Mouse (Mus musculus): Measurements from ENCODE around the gene 4930519P11Rik. TPM values are rescaled to one million over a fixed set of nuclear protein-coding genes. Genes with fewer than 3 reads are reported as not detected.
A peak's percentile ranks its signal among the peaks of the same experiment; 100 is the strongest.

4930519P11Rik gene
- 0.43 TPM in 1 of 2 replicates, not detected in the other for polyA plus RNA-seq (2015; fragmentation: Nextera tagmentation; extraction: Ambion mirVana)

DNA sequence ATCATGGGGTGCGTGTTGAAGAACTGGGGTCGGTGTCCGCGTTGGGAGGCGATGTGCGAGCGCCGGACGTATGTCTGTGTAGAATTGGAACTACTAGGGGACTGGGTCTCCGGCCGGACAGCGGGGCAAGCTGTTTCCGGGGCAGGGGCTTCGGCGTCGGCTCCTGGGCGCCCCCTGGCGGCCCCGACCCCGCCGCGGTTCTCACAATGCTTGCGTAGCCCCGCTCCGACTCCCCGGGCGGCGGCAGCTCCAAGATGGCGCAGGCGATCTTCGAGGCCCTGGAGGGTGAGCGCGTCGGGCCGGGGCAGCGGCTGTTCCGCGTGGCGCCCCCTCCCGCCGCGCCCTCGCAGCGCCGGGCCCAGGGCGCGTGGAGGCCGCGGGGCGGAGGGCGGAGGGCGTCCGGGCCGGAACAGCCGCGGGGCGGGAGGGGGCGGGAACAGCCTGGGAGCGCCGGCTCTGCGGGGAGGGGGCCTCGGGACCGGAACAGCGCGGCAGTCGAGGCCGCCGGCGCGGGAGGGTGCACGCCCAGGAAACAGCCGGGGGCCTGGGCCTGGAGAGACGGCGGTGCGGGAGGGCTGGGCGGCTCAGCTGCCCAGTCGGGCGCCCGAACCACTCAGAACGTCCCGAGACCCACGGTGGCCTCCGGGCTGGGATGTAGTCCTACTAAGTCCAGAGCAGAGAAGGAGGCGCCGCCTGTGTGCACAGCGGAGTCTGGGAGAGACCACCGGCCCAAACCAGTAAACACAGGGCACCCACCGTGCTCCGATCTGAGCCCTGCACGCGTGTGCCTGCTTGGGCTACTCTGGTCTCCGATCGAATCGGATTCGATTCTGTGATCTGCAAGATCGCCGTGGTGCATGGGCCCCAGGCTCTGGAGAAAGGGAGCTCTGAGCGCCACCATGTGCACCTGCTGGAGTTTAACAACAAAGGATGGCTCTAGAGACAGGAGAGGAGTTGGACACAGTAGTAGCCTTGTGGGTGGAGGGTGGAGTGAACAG lies at the start of gene 4930519P11Rik, which contains the start of gene Zfp341:
TSS of gene 4930519P11Rik (minus strand) at position 320 of the 998 bp plus-strand sequence.
TSS of gene Zfp341 (plus strand) at position 180 of the 998 bp plus-strand sequence.
- 0 out of 2 replicates have a peak, but pooled peaks cover 2% of the 10 kb centered on the region for H3K27me3 ChIP-seq
- H3K4me1 ChIP-seq: peaks cover 12% of the 10 kb centered on the region
- peak within 1 kb of the TSS; percentile 80 for H3K9ac ChIP-seq
- H3K36me3 ChIP-seq: no peaks in the 10 kb centered on the region
- H3K4me3 ChIP-seq: peak within 1 kb of the TSS; percentile 59
- peak within 1 kb of the TSS; percentile 67 for H3K4me2 ChIP-seq (replicated peaks)
- H3K9me3 ChIP-seq: no peaks in the 10 kb centered on the region
- WGBS: under 1% methylated on average over 77 of the region's 98 CpGs
- ATAC-seq (ENCODE audit: low FRiP score, low read depth): peak; percentile 95
- H3K27ac ChIP-seq: peak within 1 kb of the TSS; percentile 95

GRCm38 (mm10) chr2:154659531-154660074 lies 46.4 kb upstream of the 4930519P11Rik start:
- no peak for ATAC-seq (ENCODE audit: low FRiP score, low read depth)
- 77% methylated on average over 4 of the region's 5 CpGs for WGBS
- Histone ChIP-seq H3K4me1 (peaks cover 23% of the 10 kb centered on the region), H3K9ac (0 out of 2 replicates have a peak overlapping the region, but pooled peaks have one; percentile 94), H3K4me3 (no peak overlapping the region), H3K9me3 (no peaks in the 10 kb centered on the region), H3K36me3 (peaks cover 30% of the 10 kb centered on the region), H3K27me3 (no peaks in the 10 kb centered on the region), H3K27ac (no peak overlapping the region), H3K4me2 (replicated peaks) (peak overlapping the region; percentile 95)

DNA sequence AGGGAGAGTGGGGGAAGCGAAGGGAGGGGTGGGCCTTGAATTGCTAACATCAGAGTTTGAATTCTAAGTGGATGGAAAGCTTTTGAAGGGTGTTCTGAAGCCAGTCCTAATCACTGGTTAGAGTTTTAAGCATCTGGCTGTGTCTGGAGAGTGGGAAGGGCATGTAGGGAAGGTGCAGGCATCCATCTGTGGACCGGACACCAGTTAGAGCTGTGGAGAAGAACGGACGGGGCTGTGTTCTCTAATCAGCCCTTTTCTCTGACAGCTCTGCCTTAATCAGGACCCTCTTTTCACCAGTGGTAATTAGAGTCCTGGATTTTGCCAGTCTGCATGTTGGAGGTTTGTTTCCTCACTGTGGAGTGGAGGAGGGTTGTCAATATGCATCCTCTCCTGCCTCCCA lies 45.8 kb upstream of the 4930519P11Rik start:
- Histone ChIP-seq H3K36me3 (peaks cover 25% of the 10 kb centered on the region), H3K27me3 (no peaks in the 10 kb centered on the region), H3K9me3 (no peaks in the 10 kb centered on the region), H3K4me3 (peak overlapping the region; percentile 87; the same call in 1 of the 2 replicates), H3K9ac (peak overlapping the region; percentile 94; the same call in 1 of the 2 replicates), H3K4me1 (peaks cover 23% of the 10 kb centered on the region), H3K4me2 (replicated peaks) (peak overlapping the region; percentile 95), H3K27ac (no peak overlapping the region)
- 85% methylated on average over 4 of the region's 4 CpGs for WGBS
- ATAC-seq (ENCODE audit: low FRiP score, low read depth): no peak

GRCm38 (mm10) chr2:154657486-154658237 lies 44.4 kb upstream of the 4930519P11Rik start:
- WGBS: 12% methylated on average over 12 of the region's 12 CpGs
- Histone ChIP-seq H3K9ac (peak overlapping the region; percentile 94), H3K9me3 (no peaks in the 10 kb centered on the region), H3K4me2 (replicated peaks) (peak overlapping the region; percentile 95), H3K4me3 (peak overlapping the region; percentile 87), H3K36me3 (peaks cover 19% of the 10 kb centered on the region), H3K27me3 (no peaks in the 10 kb centered on the region), H3K4me1 (peaks cover 23% of the 10 kb centered on the region), H3K27ac (peak overlapping the region; percentile 90; the same call in 1 of the 2 replicates)
- ATAC-seq (ENCODE audit: low FRiP score, low read depth): no peak

DNA sequence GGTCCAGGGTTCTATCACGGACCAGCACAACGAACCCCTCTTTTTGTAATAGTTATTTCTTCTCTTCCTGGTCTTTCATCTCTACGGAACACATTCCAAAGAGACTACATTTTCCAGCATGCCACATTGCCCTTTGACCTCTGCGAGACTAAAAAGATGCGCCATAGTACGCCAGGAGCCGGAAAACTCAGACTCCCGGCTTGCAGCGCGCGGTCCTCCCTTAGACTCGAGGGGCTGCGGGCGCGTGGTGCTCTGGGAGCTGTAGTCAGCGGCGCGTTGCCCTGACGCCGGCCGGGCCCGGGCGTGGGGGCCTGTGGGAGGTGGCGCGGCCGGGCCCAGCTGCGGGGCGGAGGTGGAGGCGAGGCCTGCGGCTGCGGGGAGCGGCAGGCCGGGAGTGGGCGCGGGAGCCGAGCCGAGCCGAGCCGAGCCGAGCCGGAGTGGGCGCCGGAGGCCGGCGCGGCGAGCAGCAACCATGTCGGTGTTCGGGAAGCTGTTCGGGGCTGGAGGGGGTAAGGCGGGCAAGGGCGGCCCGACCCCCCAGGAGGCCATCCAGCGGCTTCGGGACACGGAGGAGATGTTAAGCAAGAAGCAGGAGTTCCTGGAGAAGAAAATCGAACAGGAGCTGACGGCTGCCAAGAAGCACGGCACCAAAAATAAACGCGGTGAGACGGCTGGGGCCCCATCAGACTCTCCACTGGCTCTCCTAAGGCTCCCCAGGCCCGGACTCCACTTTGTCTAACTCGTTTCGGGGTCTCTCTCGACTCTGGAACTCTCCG lies 43.7 kb upstream of the 4930519P11Rik start:
- under 1% methylated on average over 65 of the region's 67 CpGs for WGBS
- Histone ChIP-seq H3K4me1 (peaks cover 23% of the 10 kb centered on the region), H3K9ac (peak overlapping the region; percentile 94), H3K4me2 (replicated peaks) (peak overlapping the region; percentile 95), H3K9me3 (no peaks in the 10 kb centered on the region), H3K36me3 (peaks cover 16% of the 10 kb centered on the region), H3K27ac (peak overlapping the region; percentile 90), H3K27me3 (no peaks in the 10 kb centered on the region), H3K4me3 (peak overlapping the region; percentile 87)
- ATAC-seq (ENCODE audit: low FRiP score, low read depth): peak; percentile 99

DNA sequence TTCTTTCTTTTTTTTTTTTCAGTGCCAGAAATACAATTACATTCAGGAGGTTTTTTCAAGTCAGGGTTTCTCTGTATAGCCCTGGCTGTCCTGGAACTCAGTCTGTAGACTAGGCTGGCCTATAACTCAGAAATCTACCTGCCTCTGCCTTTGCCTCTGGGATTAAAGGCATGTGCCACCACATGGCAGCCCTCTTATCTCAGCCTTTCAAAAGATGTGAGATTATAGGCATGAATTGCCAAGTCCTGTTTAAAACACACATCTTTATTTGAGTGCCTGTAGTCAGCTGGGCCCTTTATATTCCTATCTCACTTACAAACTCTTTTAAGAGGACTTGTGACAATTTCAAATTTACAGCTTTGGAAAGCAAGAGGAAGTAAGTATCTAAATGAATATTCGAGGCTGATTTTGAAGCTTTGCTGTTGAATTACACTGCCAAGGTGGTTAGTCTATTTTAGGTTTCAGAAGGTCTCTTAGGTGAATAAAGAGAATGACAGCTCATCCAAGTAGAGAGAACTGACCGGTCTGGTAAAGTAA lies 42.7 kb upstream of the 4930519P11Rik start:
- no peak for ATAC-seq (ENCODE audit: low FRiP score, low read depth)
- Histone ChIP-seq H3K27me3 (no peaks in the 10 kb centered on the region), H3K27ac (no peak overlapping the region), H3K4me1 (peaks cover 23% of the 10 kb centered on the region), H3K4me2 (replicated peaks) (peak overlapping the region; percentile 95), H3K36me3 (peaks cover 7% of the 10 kb centered on the region), H3K9ac (no peak overlapping the region), H3K4me3 (peak overlapping the region; percentile 87), H3K9me3 (no peaks in the 10 kb centered on the region)
- WGBS: 69% methylated on average over 2 of the region's 2 CpGs

GRCm38 (mm10) chr2:154654976-154655375 lies 41.7 kb upstream of the 4930519P11Rik start:
- Histone ChIP-seq H3K4me2 (replicated peaks) (no peak overlapping the region), H3K4me3 (no peak overlapping the region), H3K36me3 (no peaks in the 10 kb centered on the region), H3K27me3 (no peaks in the 10 kb centered on the region), H3K27ac (no peak overlapping the region), H3K9ac (no peak overlapping the region), H3K4me1 (peaks cover 23% of the 10 kb centered on the region), H3K9me3 (no peaks in the 10 kb centered on the region)
- ATAC-seq (ENCODE audit: low FRiP score, low read depth): no peak
- WGBS: 93% methylated on average over 12 of the region's 12 CpGs

DNA sequence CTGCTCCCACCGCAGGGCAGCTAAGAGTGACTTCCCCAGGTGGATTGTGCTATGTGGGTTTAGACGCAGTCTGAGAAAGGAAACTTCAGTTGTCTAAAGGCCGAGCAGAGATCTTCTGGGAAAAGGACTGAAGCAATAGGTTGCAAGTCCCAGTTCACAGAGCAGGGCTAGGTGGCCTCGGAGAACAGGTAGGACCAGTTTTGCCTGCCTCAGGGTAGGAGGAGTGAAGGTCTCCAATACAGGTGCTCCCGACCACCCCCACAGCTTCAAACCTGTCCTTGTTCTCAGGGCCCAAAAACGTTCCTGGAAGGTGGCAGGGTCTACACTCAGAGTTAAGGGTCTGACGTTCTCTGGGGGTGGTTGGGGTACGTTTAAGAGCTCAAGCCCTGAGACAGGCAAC lies 38.1 kb upstream of the 4930519P11Rik start, which contains the start of gene Chmp4b:
TSS of gene Chmp4b (plus strand) at position 343 of the 400 bp plus-strand sequence.
- Histone ChIP-seq H3K36me3 (peaks cover 4% of the 10 kb centered on the region), H3K4me2 (replicated peaks) (no peak within 1 kb of the TSS), H3K9me3 (no peaks in the 10 kb centered on the region), H3K4me1 (0 out of 2 replicates have a peak, but pooled peaks cover 2% of the 10 kb centered on the region), H3K27me3 (no peaks in the 10 kb centered on the region), H3K9ac (no peak within 1 kb of the TSS), H3K27ac (no peak within 1 kb of the TSS), H3K4me3 (no peak within 1 kb of the TSS)
- WGBS: 49% methylated on average over 8 of the region's 8 CpGs
- no peak for ATAC-seq (ENCODE audit: low FRiP score, low read depth)

DNA sequence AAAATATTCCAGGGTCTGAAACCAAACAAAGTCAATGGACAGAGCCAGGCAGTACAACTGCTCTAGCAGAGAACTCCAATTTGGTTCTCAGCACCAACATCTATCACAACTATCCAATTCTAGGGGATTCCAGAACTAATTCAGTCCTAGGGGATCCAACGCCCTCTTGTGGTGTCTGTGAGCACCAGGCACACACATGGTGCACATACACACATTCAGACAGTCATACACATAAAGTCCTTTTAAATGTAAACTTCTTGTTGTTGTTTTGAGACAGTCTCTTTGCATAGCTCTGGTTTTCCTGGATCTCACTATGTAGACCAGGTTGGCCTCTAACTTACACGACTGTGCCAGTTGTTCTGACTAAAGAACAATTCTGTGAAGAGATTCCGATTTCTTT lies 37.2 kb upstream of the 4930519P11Rik start:
- no peak for ATAC-seq (ENCODE audit: low FRiP score, low read depth)
- H3K4me3 ChIP-seq: no peak overlapping the region
- no peak overlapping the region for H3K9ac ChIP-seq
- H3K27ac ChIP-seq: no peak overlapping the region
- no peaks in the 10 kb centered on the region for H3K4me1 ChIP-seq
- H3K27me3 ChIP-seq: no peaks in the 10 kb centered on the region
- no peaks in the 10 kb centered on the region for H3K9me3 ChIP-seq
- no peak overlapping the region for H3K4me2 ChIP-seq (replicated peaks)
- WGBS: 94% methylated on average over 3 of the region's 3 CpGs
- peaks cover 13% of the 10 kb centered on the region for H3K36me3 ChIP-seq

- WGBS: 31% methylated on average over 3 of the region's 3 CpGs
- no peak overlapping the region for H3K27ac ChIP-seq
- no peaks in the 10 kb centered on the region for H3K4me1 ChIP-seq
- H3K4me3 ChIP-seq: no peak overlapping the region
- H3K36me3 ChIP-seq: peaks cover 34% of the 10 kb centered on the region
- no peak overlapping the region for H3K9ac ChIP-seq
- H3K27me3 ChIP-seq: no peaks in the 10 kb centered on the region
- H3K9me3 ChIP-seq: no peaks in the 10 kb centered on the region
- no peak for ATAC-seq (ENCODE audit: low FRiP score, low read depth)
- no peak overlapping the region for H3K4me2 ChIP-seq (replicated peaks)
Measured at GRCm38 (mm10) chr2:154648086-154648485, 34.8 kb upstream of the 4930519P11Rik start.

DNA sequence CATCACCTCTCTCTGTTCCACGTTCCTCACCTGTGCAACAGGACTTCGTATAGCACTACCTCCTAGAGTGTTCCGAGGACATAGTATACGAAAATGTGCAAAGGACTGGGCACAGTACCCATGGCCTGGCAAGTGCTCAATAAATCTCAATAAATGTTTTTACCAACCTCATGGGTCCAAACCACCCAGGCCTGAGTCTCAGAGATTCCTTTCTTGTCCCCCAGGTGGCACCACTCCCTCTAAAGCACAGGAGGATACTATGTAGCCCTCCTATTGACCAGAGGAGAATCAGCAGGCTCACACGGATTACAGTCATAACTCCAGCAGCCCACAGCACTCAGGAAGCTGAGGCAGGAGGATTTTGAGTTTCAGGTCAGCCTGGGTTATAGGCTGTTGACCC lies 33.4 kb upstream of the 4930519P11Rik start:
- no peaks in the 10 kb centered on the region for H3K4me1 ChIP-seq
- H3K4me3 ChIP-seq: no peak overlapping the region
- peaks cover 35% of the 10 kb centered on the region for H3K36me3 ChIP-seq
- no peaks in the 10 kb centered on the region for H3K9me3 ChIP-seq
- no peaks in the 10 kb centered on the region for H3K27me3 ChIP-seq
- WGBS: 77% methylated on average over 5 of the region's 5 CpGs
- ATAC-seq (ENCODE audit: low FRiP score, low read depth): no peak
- H3K4me2 ChIP-seq (replicated peaks): no peak overlapping the region
- no peak overlapping the region for H3K9ac ChIP-seq
- no peak overlapping the region for H3K27ac ChIP-seq

Data from limb, embryonic 13.5 days (tissue).